In the genomic region with DNA sequence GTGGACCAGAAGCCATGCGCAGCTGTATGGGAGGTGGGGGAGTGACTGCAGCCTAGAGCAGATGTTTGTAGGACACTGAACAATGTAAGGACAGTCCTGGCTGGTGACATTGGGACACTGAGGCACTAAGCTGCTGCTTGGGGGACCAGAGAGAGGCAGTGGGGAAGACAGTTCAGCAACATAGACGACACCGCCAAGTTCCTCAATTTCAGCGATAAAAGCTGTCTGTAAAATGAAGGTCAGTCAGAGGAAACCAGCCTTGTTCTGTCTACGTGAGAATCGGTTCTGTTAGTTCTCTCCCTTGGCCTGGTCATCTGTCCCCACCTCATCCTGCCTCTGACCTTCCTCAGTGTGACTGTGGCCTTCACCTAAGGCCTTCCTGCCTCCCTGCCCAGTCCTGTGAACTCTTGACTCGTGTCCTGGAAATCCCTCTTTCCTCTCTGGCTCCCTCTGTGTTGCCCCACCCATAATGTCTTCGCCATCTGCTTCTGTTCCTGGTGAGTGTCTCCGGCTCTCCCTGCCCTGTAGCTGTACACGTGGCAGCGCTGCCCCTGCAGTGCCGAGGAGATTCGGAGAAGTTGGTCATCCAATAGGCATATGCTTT, we compare ENCODE assay signal across 12 mouse cellular contexts. TPM values are rescaled to one million over a fixed set of nuclear protein-coding genes. Genes with fewer than 3 reads are reported as not detected.
DNase-seq lines count a peak whose midpoint lies in the region; ATAC-seq lines count a peak whose summit lies in the region.
"Had no signal": no experiment of that assay in that cellular context is flagged by ENCODE, and none has a peak within 500 bp of the region (broad histone marks: within the 10 kb centered on the region; RNA-seq: fewer than 3 reads in every experiment).

No protein-coding gene starts in this region.

- no peaks in the 10 kb centered on the region for H3K9me3 ChIP-seq in midbrain, embryonic 12.5 days
- H3K9me3 ChIP-seq in midbrain, embryonic 14.5 days (ENCODE audit: control insufficient read depth, low read length), result no peaks in the 10 kb centered on the region
- H3K9me3 ChIP-seq in forebrain, embryonic 13.5 days (replicated peaks), result no peaks in the 10 kb centered on the region

- H3K4me2 ChIP-seq in midbrain, embryonic 12.5 days (replicated peaks), result no peak overlapping the region
- H3K4me2 ChIP-seq in midbrain, embryonic 14.5 days (ENCODE audit: low read length), result no peak overlapping the region
- no peak overlapping the region for H3K4me2 ChIP-seq in forebrain, embryonic 13.5 days

- H3K27ac ChIP-seq in midbrain, embryonic 12.5 days (replicated peaks), result no peak overlapping the region
- no peak overlapping the region for H3K27ac ChIP-seq in midbrain, embryonic 14.5 days (replicated peaks; ENCODE audit: low read depth, low read length)
- no peak overlapping the region for H3K27ac ChIP-seq in forebrain, embryonic 13.5 days
- H3K27ac ChIP-seq: macrophage had no signal

- no peaks in the 10 kb centered on the region for H3K27me3 ChIP-seq in midbrain, embryonic 12.5 days
- H3K27me3 ChIP-seq in midbrain, embryonic 14.5 days (ENCODE audit: control insufficient read depth, insufficient read depth, low read length), result no peaks in the 10 kb centered on the region
- no peaks in the 10 kb centered on the region for H3K27me3 ChIP-seq in forebrain, embryonic 13.5 days

- intact Hi-C loops in heart, postnatal 10 days (cut with DNase I), result no loop called here

- no peak overlapping the region for H3K4me3 ChIP-seq in midbrain, embryonic 12.5 days
- H3K4me3 ChIP-seq in midbrain, embryonic 14.5 days (replicated peaks; ENCODE audit: low read depth, low read length), result no peak overlapping the region
- H3K4me3 ChIP-seq in forebrain, embryonic 13.5 days, result no peak overlapping the region

- 0 out of 2 replicates have a peak, but pooled peaks cover 2% of the 10 kb centered on the region for H3K4me1 ChIP-seq in midbrain, embryonic 12.5 days
- H3K4me1 ChIP-seq in midbrain, embryonic 14.5 days (ENCODE audit: control insufficient read depth, insufficient read depth, low read length), result no peaks in the 10 kb centered on the region
- H3K4me1 ChIP-seq in forebrain, embryonic 13.5 days, result 0 out of 2 replicates have a peak, but pooled peaks cover 1% of the 10 kb centered on the region

- ATAC-seq in midbrain, embryonic 12.5 days (ENCODE audit: low FRiP score, low read depth), result no peak
- ATAC-seq in midbrain, embryonic 14.5 days (ENCODE audit: low FRiP score, low TSS enrichment), result no peak
- ATAC-seq in monocyte, adult 5-6 weeks (replicated peaks; ENCODE audit: insufficient number of reproducible peaks, low FRiP score, low TSS enrichment, poor library complexity, severe bottlenecking), result 0 out of 2 replicates have a peak, but pooled peaks have one; percentile 10
- no peak for ATAC-seq in forebrain, embryonic 13.5 days

- DNase-seq in midbrain, embryonic 14.5 days, result no peak
- DNase-seq in gastrocnemius, postnatal 10 days, result peak; percentile 35
- DNase-seq in heart, postnatal 10 days, result peak; percentile 73 to 77
- no peak for DNase-seq in retina, embryonic 14.5 days (ENCODE audit: low spot score)
- no peak for DNase-seq in right cerebral cortex, postnatal 14 days

- 82% methylated on average over 13 of the region's 13 CpGs for WGBS in midbrain, embryonic 12.5 days
- 81% methylated on average over 13 of the region's 13 CpGs for WGBS in midbrain, embryonic 14.5 days
- 78% methylated on average over 13 of the region's 13 CpGs for WGBS in forebrain, embryonic 13.5 days

- peak overlapping the region; percentile 4; the same call in 1 of the 2 replicates for H3K9ac ChIP-seq in midbrain, embryonic 12.5 days (replicated peaks)
- no peak overlapping the region for H3K9ac ChIP-seq in midbrain, embryonic 14.5 days (replicated peaks; ENCODE audit: low read length)
- no peak overlapping the region for H3K9ac ChIP-seq in forebrain, embryonic 13.5 days

- no peaks in the 10 kb centered on the region for H3K36me3 ChIP-seq in midbrain, embryonic 12.5 days
- H3K36me3 ChIP-seq in midbrain, embryonic 14.5 days (ENCODE audit: control insufficient read depth, insufficient read depth, low read length), result no peaks in the 10 kb centered on the region
- H3K36me3 ChIP-seq in forebrain, embryonic 13.5 days (ENCODE audit: poor library complexity, severe bottlenecking), result no peaks in the 10 kb centered on the region

RNA-seq across cellular contexts. Expression of gene C1qtnf6, which starts 11.0 kb away (rescaled TPM):
- polyA plus RNA-seq in midbrain, embryonic 12.5 days (2016; fragmentation: Nextera tagmentation; extraction: Ambion mirVana), result 8.2 and 9.0 TPM in 2 replicates
- polyA plus RNA-seq in midbrain, embryonic 14.5 days (2014; fragmentation: Nextera tagmentation; extraction: Ambion mirVana), result 5.6 and 7.3 TPM in 2 replicates
- total RNA-seq in gastrocnemius, postnatal 10 days (2021), result 10 to 100 TPM; 53.5 to 58.3 TPM
- total RNA-seq in heart, postnatal 10 days (2021), result 10 to 100 TPM; 89.5 to 98.7 TPM
- 0.67 to 0.87 TPM in 2 of 3 replicates, not detected in the other for total RNA-seq in monocyte, adult 5-6 weeks (2017)
- polyA plus RNA-seq in forebrain, embryonic 13.5 days (2015; fragmentation: Nextera tagmentation; extraction: Ambion mirVana), result 4.1 and 5.8 TPM in 2 replicates

RNA-seq across cellular contexts. Expression of gene Sstr3, which starts 24.3 kb away (rescaled TPM):
- polyA plus RNA-seq in midbrain, embryonic 12.5 days (2016; fragmentation: Nextera tagmentation; extraction: Ambion mirVana), result 0.05 and 0.18 TPM in 2 replicates
- polyA plus RNA-seq in midbrain, embryonic 14.5 days (2014; fragmentation: Nextera tagmentation; extraction: Ambion mirVana), result 0.18 and 0.23 TPM in 2 replicates
- total RNA-seq in gastrocnemius, postnatal 10 days (2021), result under 1 TPM in 1 of 2 experiments, not detected in 1; 0.40 TPM
- total RNA-seq in heart, postnatal 10 days (2021), result under 1 TPM in 1 of 2 experiments, not detected in 1; 0.20 TPM
- 0.10 to 0.29 TPM in 2 of 3 replicates, not detected in the other for total RNA-seq in monocyte, adult 5-6 weeks (2017)
- 0.96 and 1.4 TPM in 2 replicates for polyA plus RNA-seq in forebrain, embryonic 13.5 days (2015; fragmentation: Nextera tagmentation; extraction: Ambion mirVana)
- total RNA-seq: hematopoietic stem cell, adult 5-6 weeks; neutrophil, adult 5-6 weeks had no signal
- polyA plus RNA-seq: macrophage had no signal

RNA-seq across cellular contexts. Expression of gene Il2rb, which starts 25.1 kb away (rescaled TPM):
- not detected in 2 replicates for polyA plus RNA-seq in midbrain, embryonic 12.5 days (2016; fragmentation: Nextera tagmentation; extraction: Ambion mirVana)
- 0.08 and 0.11 TPM in 2 replicates for polyA plus RNA-seq in midbrain, embryonic 14.5 days (2014; fragmentation: Nextera tagmentation; extraction: Ambion mirVana)
- total RNA-seq in gastrocnemius, postnatal 10 days (2021), result under 1 TPM in 1 of 2 experiments, not detected in 1; 0.18 TPM
- under 1 TPM; 0.20 to 0.26 TPM for total RNA-seq in heart, postnatal 10 days (2021)
- total RNA-seq in monocyte, adult 5-6 weeks (2017), result 102 to 350 TPM (median 102 TPM) in 3 replicates
- polyA plus RNA-seq in forebrain, embryonic 13.5 days (2015; fragmentation: Nextera tagmentation; extraction: Ambion mirVana), result not detected in 2 replicates

RNA-seq across cellular contexts. Expression of gene Tmprss6, which starts 51.8 kb away (rescaled TPM):
- 0.05 TPM in 1 of 2 replicates, not detected in the other for polyA plus RNA-seq in midbrain, embryonic 12.5 days (2016; fragmentation: Nextera tagmentation; extraction: Ambion mirVana)
- 0.26 and 0.43 TPM in 2 replicates for polyA plus RNA-seq in midbrain, embryonic 14.5 days (2014; fragmentation: Nextera tagmentation; extraction: Ambion mirVana)
- total RNA-seq in gastrocnemius, postnatal 10 days (2021), result under 1 TPM in 1 of 2 experiments, not detected in 1; 0.38 TPM
- under 1 TPM; 0.10 to 0.45 TPM for total RNA-seq in heart, postnatal 10 days (2021)
- total RNA-seq in monocyte, adult 5-6 weeks (2017), result 0.58 TPM in 1 of 3 replicates, not detected in the others
- polyA plus RNA-seq in forebrain, embryonic 13.5 days (2015; fragmentation: Nextera tagmentation; extraction: Ambion mirVana), result 0.49 TPM in 1 of 2 replicates, not detected in the other
- total RNA-seq: hematopoietic stem cell, adult 5-6 weeks; left cerebral cortex, postnatal 14 days; neutrophil, adult 5-6 weeks had no signal
- polyA plus RNA-seq: macrophage had no signal

RNA-seq across cellular contexts. Expression of gene Rac2, which starts 52.4 kb away (rescaled TPM):
- polyA plus RNA-seq in midbrain, embryonic 12.5 days (2016; fragmentation: Nextera tagmentation; extraction: Ambion mirVana), result 4.5 and 6.9 TPM in 2 replicates
- 3.7 and 7.0 TPM in 2 replicates for polyA plus RNA-seq in midbrain, embryonic 14.5 days (2014; fragmentation: Nextera tagmentation; extraction: Ambion mirVana)
- 10 to 100 TPM in 1 of 2 experiments, 1 to 10 TPM in 1; 1.7 to 12.4 TPM for total RNA-seq in gastrocnemius, postnatal 10 days (2021)
- total RNA-seq in heart, postnatal 10 days (2021), result 1 to 10 TPM; 4.6 to 4.7 TPM
- 125 to 216 TPM (median 199 TPM) in 3 replicates for total RNA-seq in monocyte, adult 5-6 weeks (2017)
- 2.9 and 3.4 TPM in 2 replicates for polyA plus RNA-seq in forebrain, embryonic 13.5 days (2015; fragmentation: Nextera tagmentation; extraction: Ambion mirVana)

Comparison
In these comparisons a context has a peak if more than half of its experiments do, and no peak if none do; other contexts are left out.
1. DNase-seq: peak in gastrocnemius, postnatal 10 days (single experiment) and heart, postnatal 10 days (2 of 2); none in midbrain, embryonic 14.5 days (single experiment), retina, embryonic 14.5 days (single experiment) and right cerebral cortex, postnatal 14 days (single experiment).
2. RNA of gene C1qtnf6, which starts 11.0 kb away (total RNA-seq): 89.5 to 98.7 TPM in heart, postnatal 10 days and 53.5 to 58.3 TPM in gastrocnemius, postnatal 10 days; 0.67 to 0.87 TPM in monocyte, adult 5-6 weeks; every median in the first group is over 10 times any median in the second.
3. RNA of gene Il2rb, which starts 25.1 kb away (total RNA-seq): 102 to 350 TPM in monocyte, adult 5-6 weeks; 0.20 to 0.26 TPM in heart, postnatal 10 days and 0.18 TPM in gastrocnemius, postnatal 10 days; every median in the first group is over 10 times any median in the second.